Mouse (Mus musculus) lung, adult 2 months (tissue): ENCODE measurements around the gene Tmem53.

Experiments used
- CTCF ChIP-seq: fragments of 200-500 bp; IDR thresholded peaks from 2 replicates; pipeline ENCODE4 v1.5.1; 2011; ENCODE audit warnings: mild to moderate bottlenecking, low read length, control low read depth; ENCODE audit not compliant: insufficient read depth
- POLR2A ChIP-seq: fragments of 200-500 bp; IDR thresholded peaks from 2 replicates; pipeline ENCODE4 v1.6.1; 2011; ENCODE audit warnings: low read depth, mild to moderate bottlenecking, control low read depth, low read length, borderline replicate concordance; ENCODE audit errors: extremely low read depth

DNA sequence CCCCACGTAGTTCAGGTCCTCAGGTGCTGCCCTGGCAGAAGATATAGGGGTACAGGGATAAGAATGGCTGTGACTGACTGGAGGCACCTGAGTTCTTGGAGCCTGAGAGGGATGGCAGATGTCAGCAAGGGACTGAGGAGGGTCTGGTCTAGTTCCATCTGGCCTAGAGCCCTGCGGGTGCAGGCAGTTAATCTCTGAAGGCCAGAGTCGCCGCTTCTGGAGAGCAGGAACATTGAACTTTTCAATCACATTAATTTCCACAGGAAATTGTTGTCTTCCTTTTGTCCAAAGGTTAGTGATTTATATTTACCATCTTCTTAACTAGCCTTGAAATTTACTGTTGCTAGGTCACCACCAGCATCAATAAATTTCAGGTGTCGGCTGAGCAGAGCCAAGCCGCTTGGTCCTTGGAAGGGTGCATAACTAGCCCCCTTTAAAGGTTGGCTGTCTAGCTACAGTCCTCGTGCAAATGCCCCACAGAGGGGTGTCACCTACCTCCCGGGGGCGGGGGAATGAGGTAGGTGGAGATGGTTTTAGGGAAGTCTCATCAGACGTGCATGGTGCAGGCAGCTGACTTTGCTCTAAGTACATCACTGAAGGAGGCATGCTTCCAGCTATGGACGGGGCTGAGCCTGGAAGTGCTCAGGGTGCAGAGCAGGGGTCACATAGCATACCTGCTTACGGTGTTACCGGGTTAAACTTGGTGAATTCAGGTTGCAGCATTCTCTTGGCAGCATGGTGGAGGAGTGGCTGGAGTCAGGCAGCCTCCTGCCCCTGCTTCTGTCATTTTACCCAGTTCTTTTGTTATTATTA lies 10.6 kb downstream of the Tmem53 start:
- TF ChIP-seq POLR2A (no peak), CTCF (no peak)
